ENCODE assay signal across 8 mouse cellular contexts in genomic region chr7:89998624-89999006, GRCm38 (mm10). TPM values are rescaled to one million over a fixed set of nuclear protein-coding genes. Genes with fewer than 3 reads are reported as not detected.
DNase-seq lines count a peak whose midpoint lies in the region; ATAC-seq and TF ChIP-seq lines count a peak whose summit lies in the region.

No protein-coding gene starts in this region.

- ATAC-seq in forebrain, embryonic 11.5 days (replicated peaks; ENCODE audit: low FRiP score), result peak; percentile 57; the same call in 1 of the 2 replicates
- peak; percentile 56; the same call in 1 of the 2 replicates for ATAC-seq in liver, embryonic 14.5 days (ENCODE audit: insufficient read depth)
- no peak for ATAC-seq in heart, embryonic 11.5 days (replicated peaks; ENCODE audit: insufficient number of reproducible peaks, low FRiP score, low TSS enrichment)

- 80% methylated on average over 2 of the region's 2 CpGs for WGBS in forebrain, embryonic 11.5 days
- 74% methylated on average over 2 of the region's 2 CpGs for WGBS in forebrain, embryonic 10.5 days
- 63% methylated on average over 2 of the region's 2 CpGs for WGBS in liver, embryonic 14.5 days (ENCODE audit: insufficient replicate concordance)
- WGBS in heart, embryonic 11.5 days (ENCODE audit: insufficient replicate concordance), result 79% methylated on average over 2 of the region's 2 CpGs

- no peak overlapping the region for H3K4me2 ChIP-seq in forebrain, embryonic 11.5 days (ENCODE audit: low read depth, low read length, severe bottlenecking)
- peak overlapping the region; percentile 47 for H3K4me2 ChIP-seq in liver, embryonic 14.5 days (ENCODE audit: low read depth)
- no peak overlapping the region for H3K4me2 ChIP-seq in heart, embryonic 11.5 days

- H3K9ac ChIP-seq in forebrain, embryonic 11.5 days (ENCODE audit: low read length), result peak overlapping the region; percentile 27; the same call in 1 of the 2 replicates
- H3K9ac ChIP-seq in liver, embryonic 14.5 days (replicated peaks), result 0 out of 2 replicates have a peak overlapping the region, but pooled peaks have one; percentile 15
- H3K9ac ChIP-seq in heart, embryonic 11.5 days (ENCODE audit: low read depth, low read length), result no peak overlapping the region

- H3K36me3 ChIP-seq in forebrain, embryonic 11.5 days (ENCODE audit: control insufficient read depth, insufficient read depth, low read length), result no peaks in the 10 kb centered on the region
- H3K36me3 ChIP-seq in forebrain, embryonic 10.5 days (replicated peaks), result no peaks in the 10 kb centered on the region
- no peaks in the 10 kb centered on the region for H3K36me3 ChIP-seq in liver, embryonic 14.5 days (replicated peaks; ENCODE audit: control insufficient read depth, insufficient read depth, low read depth)
- no peaks in the 10 kb centered on the region for H3K36me3 ChIP-seq in heart, embryonic 11.5 days (ENCODE audit: control insufficient read depth, insufficient read depth, low read length)

- no peak for DNase-seq in forebrain, embryonic 11.5 days (ENCODE audit: low spot score)
- DNase-seq in forebrain, embryonic 10.5 days (ENCODE audit: extremely low spot score, low spot score), result no peak
- peak; percentile 36 for DNase-seq in 416B (ENCODE audit: low read depth)
- peak; percentile 8 for DNase-seq in c-Kit-negative CD71-positive TER-119-positive erythroid progenitor cells, embryonic 14.5 days (ENCODE audit: low read depth, low spot score)
- DNase-seq in liver, embryonic 14.5 days (ENCODE audit: low read depth in 3 of 3, low spot score in 3 of 3), result no peak
- no peak for DNase-seq in adrenal gland, postnatal 25 days
- no peak for DNase-seq in left cerebral cortex, postnatal 4 days

- intact Hi-C loops in left cerebral cortex, postnatal 4 days (cut with DNase I), result loop anchor here (5.0 to 10.0 kb wide), 2 partner anchors 269 to 506 kb away; partner anchors contain the start of gene Ccdc83

- peak; percentile 52; the same call in 1 of the 2 replicates for TF ChIP-seq CTCF in liver, embryonic 14.5 days (IDR thresholded peaks at IDR 0.05; ENCODE audit: low read depth)

- H3K27ac ChIP-seq in forebrain, embryonic 11.5 days (ENCODE audit: low read depth, low read length), result no peak overlapping the region
- H3K27ac ChIP-seq in forebrain, embryonic 10.5 days, result no peak overlapping the region
- no peak overlapping the region for H3K27ac ChIP-seq in liver, embryonic 14.5 days
- no peak overlapping the region for H3K27ac ChIP-seq in heart, embryonic 11.5 days (ENCODE audit: low read depth, low read length)

- no peaks in the 10 kb centered on the region for H3K4me1 ChIP-seq in forebrain, embryonic 11.5 days (replicated peaks; ENCODE audit: control insufficient read depth, insufficient read depth, low read length)
- peaks cover 10% of the 10 kb centered on the region for H3K4me1 ChIP-seq in forebrain, embryonic 10.5 days
- peaks cover 6 to 19% of the 10 kb centered on the region in 2 experiments for H3K4me1 ChIP-seq in liver, embryonic 14.5 days (replicated peaks; ENCODE audit: control insufficient read depth in 2 of 2, insufficient read depth in 2 of 2, low read length in 1 of 2)
- H3K4me1 ChIP-seq in heart, embryonic 11.5 days (ENCODE audit: control insufficient read depth, insufficient read depth, low read length), result no peaks in the 10 kb centered on the region

- no peaks in the 10 kb centered on the region for H3K27me3 ChIP-seq in forebrain, embryonic 11.5 days (ENCODE audit: control insufficient read depth, insufficient read depth, low read length)
- H3K27me3 ChIP-seq in forebrain, embryonic 10.5 days (ENCODE audit: poor library complexity, severe bottlenecking), result no peaks in the 10 kb centered on the region
- H3K27me3 ChIP-seq in liver, embryonic 14.5 days (ENCODE audit: control insufficient read depth, insufficient read depth, low read length), result no peaks in the 10 kb centered on the region
- no peaks in the 10 kb centered on the region for H3K27me3 ChIP-seq in heart, embryonic 11.5 days (ENCODE audit: control insufficient read depth, insufficient read depth, low read length)

- no peak overlapping the region for H3K4me3 ChIP-seq in forebrain, embryonic 11.5 days (ENCODE audit: low read depth, low read length)
- no peak overlapping the region for H3K4me3 ChIP-seq in forebrain, embryonic 10.5 days
- no peak overlapping the region for H3K4me3 ChIP-seq in liver, embryonic 14.5 days (ENCODE audit: insufficient read depth in 1 of 2, low read depth in 2 of 2, low read length in 2 of 2)
- no peak overlapping the region for H3K4me3 ChIP-seq in heart, embryonic 11.5 days (ENCODE audit: low read depth, low read length)

- H3K9me3 ChIP-seq in forebrain, embryonic 11.5 days (ENCODE audit: control insufficient read depth, low read length), result no peaks in the 10 kb centered on the region
- no peaks in the 10 kb centered on the region for H3K9me3 ChIP-seq in forebrain, embryonic 10.5 days
- no peaks in the 10 kb centered on the region for H3K9me3 ChIP-seq in liver, embryonic 14.5 days (ENCODE audit: control insufficient read depth, low read length)
- no peaks in the 10 kb centered on the region; the same call in 1 of the 2 replicates for H3K9me3 ChIP-seq in heart, embryonic 11.5 days (replicated peaks; ENCODE audit: control insufficient read depth, low read length)

- no peak for TF ChIP-seq EP300 in liver, embryonic 14.5 days (IDR thresholded peaks at IDR 0.05; ENCODE audit: low read depth)

RNA-seq across cellular contexts. Expression of gene Eed, which starts 17.8 kb away (rescaled TPM):
- polyA plus RNA-seq in forebrain, embryonic 11.5 days (2014; fragmentation: Nextera tagmentation; extraction: Ambion mirVana), result 96.4 and 102 TPM in 2 replicates
- polyA plus RNA-seq in forebrain, embryonic 10.5 days (2016; fragmentation: Nextera tagmentation; extraction: Ambion mirVana), result 95.3 and 102 TPM in 2 replicates
- 18.1 and 32.3 TPM in 2 replicates for polyA plus RNA-seq in liver, embryonic 14.5 days (2012; rRNA removed)
- 34.1 and 34.7 TPM in 2 replicates for polyA plus RNA-seq in liver, embryonic 14.5 days (2014; fragmentation: Nextera tagmentation; extraction: Ambion mirVana)
- total RNA-seq in adrenal gland, postnatal 25 days (2021), result 61.3 and 63.6 TPM in 2 replicates
- polyA plus RNA-seq in heart, embryonic 11.5 days (2014; fragmentation: Nextera tagmentation; extraction: Ambion mirVana), result 49.7 and 52.7 TPM in 2 replicates
- total RNA-seq in left cerebral cortex, postnatal 4 days (2021), result 10 to 100 TPM; 32.6 to 34.0 TPM

RNA-seq across cellular contexts. Expression of gene Hikeshi, which starts 57.6 kb away (rescaled TPM):
- polyA plus RNA-seq in forebrain, embryonic 11.5 days (2014; fragmentation: Nextera tagmentation; extraction: Ambion mirVana), result 136 and 152 TPM in 2 replicates
- 151 and 170 TPM in 2 replicates for polyA plus RNA-seq in forebrain, embryonic 10.5 days (2016; fragmentation: Nextera tagmentation; extraction: Ambion mirVana)
- 13.9 and 26.7 TPM in 2 replicates for polyA plus RNA-seq in liver, embryonic 14.5 days (2012; rRNA removed)
- polyA plus RNA-seq in liver, embryonic 14.5 days (2014; fragmentation: Nextera tagmentation; extraction: Ambion mirVana), result 62.1 and 66.9 TPM in 2 replicates
- total RNA-seq in adrenal gland, postnatal 25 days (2021), result 65.8 and 69.5 TPM in 2 replicates
- polyA plus RNA-seq in heart, embryonic 11.5 days (2014; fragmentation: Nextera tagmentation; extraction: Ambion mirVana), result 116 and 122 TPM in 2 replicates
- total RNA-seq in left cerebral cortex, postnatal 4 days (2021), result 100 to 1,000 TPM; 108 to 109 TPM

Comparison
In these comparisons a context has a peak if more than half of its experiments do, and no peak if none do; other contexts are left out.
1. DNase-seq: peak in 416B (single experiment) and c-Kit-negative CD71-positive TER-119-positive erythroid progenitor cells, embryonic 14.5 days (single experiment); none in forebrain, embryonic 11.5 days (single experiment), forebrain, embryonic 10.5 days (single experiment), liver, embryonic 14.5 days (0 of 3), adrenal gland, postnatal 25 days (single experiment) and left cerebral cortex, postnatal 4 days (single experiment).